Mouse (Mus musculus): ENCODE measurements at regions not wholly inside any gene's neighbourhood (a gene's known extent, or its start where the extent isn't known, plus 50 kb on each side); places are given as distances from the start of the nearest gene placed in this dataset.

DNA sequence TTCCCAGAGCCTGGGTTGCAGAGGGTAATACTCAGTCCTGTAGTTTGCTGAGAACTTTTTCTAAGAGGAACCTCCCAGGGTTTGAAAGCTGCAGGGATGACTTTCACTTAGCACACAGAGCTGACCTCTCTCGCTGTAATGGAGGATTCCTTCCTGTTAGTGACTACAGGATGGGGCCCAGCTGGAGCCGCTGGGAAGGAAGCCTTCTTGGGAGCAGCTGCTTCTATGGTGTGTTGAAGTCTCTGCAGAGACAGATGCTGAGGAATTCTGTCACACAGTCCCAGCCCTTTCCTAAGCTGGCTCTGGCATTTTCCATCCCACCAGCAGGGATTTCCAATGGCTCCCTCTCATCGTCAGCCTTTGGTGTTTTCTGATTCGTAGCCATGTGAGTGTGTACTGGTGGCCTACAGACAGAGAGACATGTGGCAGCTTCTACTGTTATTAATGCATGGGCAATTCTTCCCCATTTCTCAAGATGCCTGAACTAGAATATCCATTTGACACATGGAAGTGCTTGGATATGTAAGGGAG, 90.9 kb downstream of the Gm26897 start:
- TF ChIP-seq CTCF (IDR thresholded peaks at IDR 0.05; ENCODE audit: insufficient read depth, low read depth, low read length) (no peak), POLR2A (IDR thresholded peaks at IDR 0.05; ENCODE audit: insufficient read depth, low read depth, low read length) (no peak)
